Mouse (Mus musculus) induced T-regulatory cell, adult 2 months (primary cell): ENCODE measurements at regions not wholly inside any gene's neighbourhood (a gene's known extent, or its start where the extent isn't known, plus 50 kb on each side); places are given as distances from the start of the nearest gene placed in this dataset.

ENCODE experiments used
- DNase-seq: peaks from one replicate; pipeline ENCODE4 v3.0.0-alpha.2; 2012; ENCODE audit warnings: low read depth

- DNase-seq: no peak
Measured at GRCm38 (mm10) chr10:98572782-98573536, 341.2 kb upstream of the Atp2b1 start.

GRCm38 (mm10) chr10:98577040-98577439 is 337.2 kb upstream of the Atp2b1 start:
- no peak for DNase-seq

- no peak for DNase-seq
Measured at GRCm38 (mm10) chr10:98584776-98585175, 329.4 kb upstream of the Atp2b1 start.

GRCm38 (mm10) chr10:98589726-98590125 is 324.5 kb upstream of the Atp2b1 start:
- no peak for DNase-seq

- no peak for DNase-seq
Measured at GRCm38 (mm10) chr10:98592154-98592553, 322.1 kb upstream of the Atp2b1 start.

GRCm38 (mm10) chr10:98593910-98594309 is 320.3 kb upstream of the Atp2b1 start:
- DNase-seq: no peak

- no peak for DNase-seq
Measured at GRCm38 (mm10) chr10:98608221-98608941, 305.8 kb upstream of the Atp2b1 start.

GRCm38 (mm10) chr10:98610708-98611107 is 303.5 kb upstream of the Atp2b1 start:
- DNase-seq: no peak

GRCm38 (mm10) chr10:98611707-98612360 is 302.4 kb upstream of the Atp2b1 start:
- DNase-seq: no peak

GRCm38 (mm10) chr10:98618736-98619525 is 295.3 kb upstream of the Atp2b1 start:
- DNase-seq: no peak

- no peak for DNase-seq
Measured at GRCm38 (mm10) chr10:98624103-98624502, 290.1 kb upstream of the Atp2b1 start.

GRCm38 (mm10) chr10:98624681-98625321 is 289.4 kb upstream of the Atp2b1 start:
- DNase-seq: no peak

- DNase-seq: no peak
Measured at GRCm38 (mm10) chr10:98628191-98628590, 286.0 kb upstream of the Atp2b1 start.

GRCm38 (mm10) chr10:98629248-98629647 is 285.0 kb upstream of the Atp2b1 start:
- no peak for DNase-seq

GRCm38 (mm10) chr10:98637759-98638611 is 276.2 kb upstream of the Atp2b1 start:
- no peak for DNase-seq

- DNase-seq: no peak
Measured at GRCm38 (mm10) chr10:98645681-98646122, 268.5 kb upstream of the Atp2b1 start.

GRCm38 (mm10) chr10:98646311-98646999 is 267.8 kb upstream of the Atp2b1 start:
- no peak for DNase-seq

- no peak for DNase-seq
Measured at GRCm38 (mm10) chr10:98648710-98649245, 265.4 kb upstream of the Atp2b1 start.

- no peak for DNase-seq
Measured at GRCm38 (mm10) chr10:98650533-98650932, 263.7 kb upstream of the Atp2b1 start.

- no peak for DNase-seq
Measured at GRCm38 (mm10) chr10:98651127-98651526, 263.1 kb upstream of the Atp2b1 start.
